Mouse (Mus musculus) myocyte (in vitro differentiated cells): ENCODE measurements around the gene Ltbp1. TPM values are rescaled to one million over a fixed set of nuclear protein-coding genes. Genes with fewer than 3 reads are reported as not detected.

ENCODE experiments used
- H3K27me3 ChIP-seq: one replicate; pipeline ENCODE4 v1.6.1; 2011; ENCODE audit not compliant: control insufficient read depth, insufficient read depth, insufficient read length
- H3K36me3 ChIP-seq: one replicate; pipeline ENCODE4 v1.6.1; 2011; ENCODE audit not compliant: control insufficient read depth, insufficient read depth
- H3K4me2 ChIP-seq: one replicate; pipeline ENCODE4 v1.6.1; 2011; ENCODE audit warnings: low read depth, control low read depth
- H3K4me3 ChIP-seq: one replicate; pipeline ENCODE4 v1.5.1; 2011; ENCODE audit warnings: mild to moderate bottlenecking, control low read depth, moderate library complexity
- H3K79me2 ChIP-seq: one replicate; pipeline ENCODE4 v1.6.1; 2011; ENCODE audit not compliant: control insufficient read depth, insufficient read depth
- H3ac ChIP-seq: one replicate; pipeline ENCODE4 v1.6.1; 2011; ENCODE audit not compliant: control insufficient read depth, insufficient read length
- CEBPB ChIP-seq: IDR thresholded peaks from 2 replicates; pipeline ENCODE4 v1.6.1; 2011; ENCODE audit warnings: mild to moderate bottlenecking, moderate library complexity; ENCODE audit not compliant: poor library complexity, insufficient read depth, severe bottlenecking
- E2F4 ChIP-seq: IDR thresholded peaks from one replicate; pipeline ENCODE4 v1.6.1; 2011; ENCODE audit warnings: mild to moderate bottlenecking, control low read depth, moderate library complexity; ENCODE audit not compliant: insufficient read depth
- MAX ChIP-seq: IDR thresholded peaks from one replicate; pipeline ENCODE4 v1.6.1; 2011; ENCODE audit warnings: low read depth, mild to moderate bottlenecking, control low read depth
- MYOD1 ChIP-seq, 3 experiments: IDR thresholded peaks; one replicate each; pipeline ENCODE4 v1.6.1; 2011; ENCODE audit warnings: control low read depth in 2 of 3, low read depth in 2 of 3, mild to moderate bottlenecking in 2 of 3, moderate library complexity in 1 of 3; ENCODE audit not compliant: insufficient read length in 2 of 3, control insufficient read depth in 1 of 3
- MYOG ChIP-seq, 3 experiments: IDR thresholded peaks; one replicate each; pipeline ENCODE4 v1.6.1; 2011; ENCODE audit warnings: control low read depth in 2 of 3, low read depth in 2 of 3, mild to moderate bottlenecking in 2 of 3; ENCODE audit not compliant: insufficient read length in 2 of 3, control insufficient read depth in 1 of 3, insufficient read depth in 1 of 3
- POLR2A ChIP-seq: IDR thresholded peaks from one replicate; pipeline ENCODE4 v1.6.1; 2011; ENCODE audit warnings: low read depth, mild to moderate bottlenecking, control low read depth, moderate library complexity; ENCODE audit not compliant: insufficient read length
- POLR2AphosphoS2 ChIP-seq: IDR thresholded peaks from one replicate; pipeline ENCODE4 v1.6.1; 2011; ENCODE audit warnings: low read depth, control low read depth; ENCODE audit not compliant: insufficient read length
- REST ChIP-seq: IDR thresholded peaks from one replicate; pipeline ENCODE4 v1.6.1; 2011; ENCODE audit warnings: mild to moderate bottlenecking, control low read depth, moderate library complexity; ENCODE audit not compliant: insufficient read depth, insufficient read length
- SRF ChIP-seq: IDR thresholded peaks from one replicate; pipeline ENCODE4 v1.6.1; 2011; ENCODE audit warnings: low read depth; ENCODE audit not compliant: control insufficient read depth, insufficient read length
- TCF12 ChIP-seq: IDR thresholded peaks from one replicate; pipeline ENCODE4 v1.6.1; 2011; ENCODE audit warnings: mild to moderate bottlenecking, control low read depth; ENCODE audit not compliant: poor library complexity, insufficient read depth, severe bottlenecking
- TCF3 ChIP-seq: IDR thresholded peaks from one replicate; pipeline ENCODE4 v1.6.1; 2011; ENCODE audit warnings: low read depth, control low read depth; ENCODE audit not compliant: insufficient read length
- USF1 ChIP-seq: IDR thresholded peaks from one replicate; pipeline ENCODE4 v1.6.1; 2011; ENCODE audit warnings: low read depth, mild to moderate bottlenecking, control low read depth, moderate library complexity
- polyA plus RNA-seq: library from polyadenylated mRNA; unstranded; fragments of >200 nt; fragmentation: generic; extraction: Trizol; gene quantifications from one replicate; pipeline ENCODE4 v1.2.1, GENCODE M21; 2012; ENCODE audit warnings: missing spikeins

The Ltbp1 gene
- polyA plus RNA-seq, 1 experiment: 19.4 TPM

- TF ChIP-seq POLR2AphosphoS2 (no peak), CEBPB (no peak), MYOG (IDR thresholded peaks at IDR 0.05; ENCODE audit: control insufficient read depth in 1 of 3, insufficient read depth in 1 of 3, insufficient read length in 2 of 3, low read depth in 2 of 3) (no peak), USF1 (no peak), REST (no peak)
- Histone ChIP-seq H3K79me2 (no peaks in the 10 kb centered on the region), H3K36me3 (no peaks in the 10 kb centered on the region), H3K27me3 (no peaks in the 10 kb centered on the region), H3K4me2 (no peak overlapping the region), H3ac (no peak overlapping the region), H3K4me3 (no peak overlapping the region)
Observed at GRCm38 (mm10) chr17:74981703-74982102, 23.7 kb upstream of the Ltbp1 start.

GRCm38 (mm10) chr17:74982880-74983279 lies 22.5 kb upstream of the Ltbp1 start:
- Histone ChIP-seq H3ac (no peak overlapping the region), H3K27me3 (no peaks in the 10 kb centered on the region), H3K4me3 (no peak overlapping the region), H3K4me2 (no peak overlapping the region), H3K36me3 (no peaks in the 10 kb centered on the region), H3K79me2 (no peaks in the 10 kb centered on the region)
- TF ChIP-seq USF1 (no peak), POLR2AphosphoS2 (no peak), MAX (no peak), TCF12 (no peak)

GRCm38 (mm10) chr17:74984071-74984470 lies 21.3 kb upstream of the Ltbp1 start:
- H3ac ChIP-seq: no peak overlapping the region
- H3K4me3 ChIP-seq: no peak overlapping the region
- H3K27me3 ChIP-seq: no peaks in the 10 kb centered on the region
- H3K4me2 ChIP-seq: no peak overlapping the region
- H3K79me2 ChIP-seq: no peaks in the 10 kb centered on the region
- H3K36me3 ChIP-seq: no peaks in the 10 kb centered on the region
- TF ChIP-seq REST (no peak), MYOD1 (IDR thresholded peaks at IDR 0.05; ENCODE audit: control insufficient read depth in 1 of 3, insufficient read length in 2 of 3, low read depth in 2 of 3) (no peak), TCF3 (no peak), SRF (no peak), E2F4 (no peak), USF1 (no peak), MAX (no peak)

- H3K36me3 ChIP-seq: no peaks in the 10 kb centered on the region
- no peaks in the 10 kb centered on the region for H3K27me3 ChIP-seq
- TF ChIP-seq TCF12: no peak
- TF ChIP-seq POLR2A: no peak
- H3K79me2 ChIP-seq: no peaks in the 10 kb centered on the region
- no peak overlapping the region for H3K4me3 ChIP-seq
- no peak overlapping the region for H3K4me2 ChIP-seq
- no peak overlapping the region for H3ac ChIP-seq
Observed at GRCm38 (mm10) chr17:74984681-74985080, 20.7 kb upstream of the Ltbp1 start.

- Histone ChIP-seq H3K79me2 (no peaks in the 10 kb centered on the region), H3ac (no peak overlapping the region), H3K4me2 (no peak overlapping the region), H3K4me3 (no peak overlapping the region), H3K36me3 (no peaks in the 10 kb centered on the region), H3K27me3 (no peaks in the 10 kb centered on the region)
- TF ChIP-seq MYOG (IDR thresholded peaks at IDR 0.05; ENCODE audit: control insufficient read depth in 1 of 3, insufficient read depth in 1 of 3, insufficient read length in 2 of 3, low read depth in 2 of 3) (no peak), POLR2AphosphoS2 (no peak), TCF12 (no peak), REST (no peak), MAX (no peak), SRF (no peak), CEBPB (no peak), POLR2A (no peak), USF1 (no peak), TCF3 (no peak), E2F4 (no peak), MYOD1 (IDR thresholded peaks at IDR 0.05; ENCODE audit: control insufficient read depth in 1 of 3, insufficient read length in 2 of 3, low read depth in 2 of 3) (no peak)
Observed at GRCm38 (mm10) chr17:74987067-74987466, 18.3 kb upstream of the Ltbp1 start.

DNA sequence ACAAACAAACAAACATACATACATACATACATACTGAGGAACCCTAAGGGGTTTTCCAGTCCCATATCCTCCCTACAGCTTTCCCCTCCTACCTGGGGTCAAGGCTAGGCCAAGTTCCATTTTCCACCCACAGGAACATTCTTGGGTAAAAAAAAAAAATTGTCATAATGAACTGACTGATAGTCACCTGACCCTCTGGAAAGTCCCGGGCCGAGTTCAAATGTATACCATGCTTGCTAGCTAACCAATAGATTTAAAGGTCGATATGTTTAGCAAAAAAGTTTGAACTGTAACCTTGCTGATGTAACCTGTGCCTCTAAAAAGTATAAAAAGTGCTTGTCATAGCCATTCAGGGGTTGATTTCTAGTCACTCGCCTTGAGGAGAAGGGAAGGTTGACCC lies 15.7 kb upstream of the Ltbp1 start:
- Histone ChIP-seq H3K4me2 (no peak overlapping the region), H3K79me2 (no peaks in the 10 kb centered on the region), H3K4me3 (no peak overlapping the region), H3ac (no peak overlapping the region), H3K27me3 (no peaks in the 10 kb centered on the region), H3K36me3 (no peaks in the 10 kb centered on the region)
- no peak for TF ChIP-seq E2F4
- no peak for TF ChIP-seq TCF12
- TF ChIP-seq MAX: no peak
- no peak for TF ChIP-seq MYOG (IDR thresholded peaks at IDR 0.05; ENCODE audit: control insufficient read depth in 1 of 3, insufficient read depth in 1 of 3, insufficient read length in 2 of 3, low read depth in 2 of 3)
- TF ChIP-seq TCF3: no peak
- no peak for TF ChIP-seq MYOD1 (IDR thresholded peaks at IDR 0.05; ENCODE audit: control insufficient read depth in 1 of 3, insufficient read length in 2 of 3, low read depth in 2 of 3)
- no peak for TF ChIP-seq CEBPB
- no peak for TF ChIP-seq POLR2AphosphoS2
- no peak for TF ChIP-seq USF1
- TF ChIP-seq POLR2A: no peak
- TF ChIP-seq REST: no peak
- TF ChIP-seq SRF: no peak
